Mouse (Mus musculus) liver, embryonic 15.5 days (tissue): ENCODE data around the gene Med12. TPM values are rescaled to one million over a fixed set of nuclear protein-coding genes. Genes with fewer than 3 reads are reported as not detected.

Experiments
- ATAC-seq: fragments of 200-750 bp; cut with Nextera tagmentation; 2 replicates; pipeline ENCODE4 v1.8.0; 2017; ENCODE audit warnings: moderate number of reproducible peaks, mild to moderate bottlenecking, moderate library complexity; ENCODE audit not compliant: insufficient read depth
- H3K27ac ChIP-seq: fragments of 300-500 bp; sonication (generic); replicated peaks from 2 replicates; pipeline ENCODE4 v1.5.1; 2015; ENCODE audit warnings: mild to moderate bottlenecking, inconsistent platforms
- H3K27me3 ChIP-seq: fragments of 300-500 bp; sonication (generic); 2 replicates; pipeline ENCODE4 v1.6.1; 2015; ENCODE audit warnings: mild to moderate bottlenecking, inconsistent platforms
- H3K36me3 ChIP-seq: fragments of 300-500 bp; sonication (generic); replicated peaks from 2 replicates; pipeline ENCODE4 v1.6.1; 2015; ENCODE audit warnings: moderate library complexity, mild to moderate bottlenecking, inconsistent platforms
- H3K4me1 ChIP-seq: fragments of 300-500 bp; sonication (generic); replicated peaks from 2 replicates; pipeline ENCODE4 v1.6.1; 2015; ENCODE audit warnings: inconsistent platforms
- H3K4me2 ChIP-seq: fragments of 300-500 bp; sonication (generic); 2 replicates; pipeline ENCODE4 v1.6.1; 2015; ENCODE audit warnings: moderate library complexity, mild to moderate bottlenecking, inconsistent platforms
- H3K4me3 ChIP-seq: fragments of 300-500 bp; sonication (generic); replicated peaks from 2 replicates; pipeline ENCODE4 v1.5.1; 2015; ENCODE audit warnings: mild to moderate bottlenecking, inconsistent platforms
- H3K9ac ChIP-seq: fragments of 300-500 bp; sonication (generic); 2 replicates; pipeline ENCODE4 v1.6.1; 2015; ENCODE audit warnings: moderate library complexity, mild to moderate bottlenecking, inconsistent platforms
- H3K9me3 ChIP-seq: fragments of 300-500 bp; sonication (generic); replicated peaks from 2 replicates; pipeline ENCODE4 v1.6.1; 2016; ENCODE audit warnings: inconsistent platforms
- WGBS: fragments of 180-500 bp; shearing (Covaris S2); methylation state at CpG from one replicate; pipeline ENCODE4 v1.1.7; 2015; ENCODE audit warnings: mixed read lengths; ENCODE audit not compliant: insufficient replicate concordance; 5-methylcytosine and 5-hydroxymethylcytosine counted together
- polyA plus RNA-seq: library from polyadenylated mRNA; unstranded; fragments of >200 nt; fragmentation: Nextera tagmentation; extraction: Ambion mirVana; gene quantifications from 2 replicates; pipeline ENCODE4 v1.2.1, GENCODE M21; 2015

Gene Med12
- 21.4 and 23.1 TPM in 2 replicates for polyA plus RNA-seq

DNA sequence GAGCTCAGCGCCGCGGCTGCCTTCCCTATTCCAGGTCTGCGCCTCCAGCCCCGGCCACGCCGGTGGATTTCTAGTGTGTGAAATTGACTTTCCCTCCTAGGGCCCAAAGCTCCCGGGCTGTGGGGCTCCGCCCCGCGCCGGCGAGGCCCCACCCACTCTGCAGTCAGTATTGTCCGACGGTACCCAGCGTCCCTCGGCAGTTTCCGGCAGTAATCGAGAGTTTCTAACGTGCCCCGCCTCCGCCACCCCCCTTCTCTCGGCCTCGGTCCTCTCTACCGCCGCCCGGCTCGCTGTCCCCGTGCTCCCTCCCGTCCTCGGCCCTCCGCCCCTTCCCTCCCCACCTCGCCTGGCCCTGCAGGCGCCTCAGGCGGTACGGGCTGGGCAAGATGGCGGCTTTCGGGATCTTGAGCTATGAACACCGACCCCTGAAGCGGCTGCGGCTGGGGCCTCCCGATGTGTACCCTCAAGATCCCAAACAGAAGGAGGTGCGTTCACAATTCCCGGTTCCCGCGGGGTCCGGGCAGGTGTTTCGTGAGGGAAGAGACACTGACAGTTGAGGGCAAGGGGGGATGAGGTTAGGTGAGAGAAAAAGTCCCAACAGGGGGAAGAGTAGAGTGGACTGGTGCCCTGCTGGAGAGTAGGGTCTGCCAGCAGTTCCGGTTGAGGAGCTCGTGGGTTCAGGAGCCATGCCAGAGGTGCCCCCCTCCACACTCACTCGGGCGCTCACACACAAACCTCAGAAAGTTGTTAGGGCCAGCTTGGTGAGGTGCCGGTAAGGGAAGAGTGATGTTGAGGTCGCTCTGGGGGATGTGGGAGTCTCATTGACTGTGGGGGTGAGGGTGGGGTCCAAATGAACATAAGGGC lies at the start of gene Med12:
TSS of gene Med12 (plus strand) at position 156 of the 864 bp plus-strand sequence.
- H3K27ac ChIP-seq = peak within 1 kb of the TSS; percentile 86
- H3K36me3 ChIP-seq = peaks cover 34% of the 10 kb centered on the region
- H3K4me2 ChIP-seq = peak within 1 kb of the TSS; percentile 67
- H3K27me3 ChIP-seq = peaks cover 4% of the 10 kb centered on the region; the same call in 1 of the 2 replicates
- H3K4me3 ChIP-seq = peak within 1 kb of the TSS; percentile 70
- no peaks in the 10 kb centered on the region for H3K9me3 ChIP-seq
- peaks cover 16% of the 10 kb centered on the region for H3K4me1 ChIP-seq
- H3K9ac ChIP-seq = peak within 1 kb of the TSS; percentile 81
- peak; percentile 99 for ATAC-seq
- WGBS = 13% methylated on average over 53 of the region's 54 CpGs

GRCm38 (mm10) chrX:101245011-101245410 lies 28.8 kb upstream of the Med12 start:
- Histone ChIP-seq H3K4me2 (no peak overlapping the region), H3K27me3 (peaks cover 31% of the 10 kb centered on the region), H3K36me3 (no peaks in the 10 kb centered on the region), H3K4me1 (no peaks in the 10 kb centered on the region), H3K27ac (no peak overlapping the region), H3K9ac (no peak overlapping the region), H3K9me3 (no peaks in the 10 kb centered on the region), H3K4me3 (no peak overlapping the region)
- no peak for ATAC-seq
- 17% methylated on average over 1 of the region's 1 CpGs for WGBS

GRCm38 (mm10) chrX:101253952-101254729 lies 19.7 kb upstream of the Med12 start, which contains the start of gene Foxo4:
Gene Foxo4 (plus strand): TSS chrX:101254528.
- peaks cover 16% of the 10 kb centered on the region for H3K4me1 ChIP-seq
- peaks cover 10% of the 10 kb centered on the region for H3K27me3 ChIP-seq
- H3K4me2 ChIP-seq = peak within 1 kb of the TSS; percentile 74
- H3K27ac ChIP-seq = peak within 1 kb of the TSS; percentile 73
- H3K4me3 ChIP-seq = peak within 1 kb of the TSS; percentile 70
- peak; percentile 92 for ATAC-seq
- peaks cover 19% of the 10 kb centered on the region for H3K36me3 ChIP-seq
- no peaks in the 10 kb centered on the region for H3K9me3 ChIP-seq
- peak within 1 kb of the TSS; percentile 75 for H3K9ac ChIP-seq
- WGBS = 16% methylated on average over 47 of the region's 47 CpGs

DNA sequence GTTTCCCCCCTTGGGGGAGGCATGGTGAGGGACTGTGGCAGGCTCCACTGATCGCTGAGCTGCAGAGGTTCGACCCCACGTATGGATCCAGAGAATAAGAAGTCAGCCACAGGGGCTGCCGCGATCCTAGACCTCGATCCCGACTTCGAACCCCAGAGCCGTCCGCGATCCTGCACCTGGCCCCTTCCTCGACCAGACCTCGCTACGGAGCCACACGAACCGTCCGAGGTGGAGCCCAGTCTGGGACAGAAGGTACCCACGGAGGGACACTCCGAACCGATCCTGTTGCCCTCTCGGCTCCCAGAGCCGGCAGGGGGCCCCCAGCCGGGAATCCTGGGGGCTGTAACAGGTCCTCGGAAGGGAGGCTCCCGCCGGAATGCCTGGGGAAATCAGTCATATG lies 19.1 kb upstream of the Med12 start:
- peaks cover 23% of the 10 kb centered on the region for H3K36me3 ChIP-seq
- peak overlapping the region; percentile 74 for H3K4me2 ChIP-seq
- WGBS = 9% methylated on average over 26 of the region's 26 CpGs
- peaks cover 16% of the 10 kb centered on the region for H3K4me1 ChIP-seq
- H3K27me3 ChIP-seq = peaks cover 6% of the 10 kb centered on the region; the same call in 1 of the 2 replicates
- H3K4me3 ChIP-seq = peak overlapping the region; percentile 70
- H3K9me3 ChIP-seq = no peaks in the 10 kb centered on the region
- H3K27ac ChIP-seq = peak overlapping the region; percentile 73
- peak overlapping the region; percentile 75 for H3K9ac ChIP-seq
- ATAC-seq = peak; percentile 33

DNA sequence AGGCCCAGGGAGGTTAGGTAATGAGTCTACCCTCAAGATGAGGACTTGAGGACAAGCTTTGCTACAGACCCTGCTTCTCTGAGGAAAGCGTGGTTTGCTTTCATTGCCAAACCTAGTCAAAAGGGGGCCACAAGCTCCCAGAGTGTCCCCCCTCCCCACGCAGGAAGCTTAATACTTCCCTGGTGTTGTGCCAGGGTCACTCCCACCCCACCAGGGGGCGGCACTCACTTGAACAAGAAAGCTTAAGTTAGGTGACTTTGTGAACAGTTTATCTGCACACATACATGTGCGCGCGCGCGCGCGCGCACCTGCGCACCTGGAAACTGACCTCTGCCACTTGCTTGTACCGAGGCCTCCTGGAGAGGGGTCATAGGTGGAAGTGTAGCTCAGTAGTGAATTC lies 17.2 kb upstream of the Med12 start:
- no peak overlapping the region for H3K27ac ChIP-seq
- H3K4me1 ChIP-seq = peaks cover 27% of the 10 kb centered on the region
- no peak for ATAC-seq

DNA sequence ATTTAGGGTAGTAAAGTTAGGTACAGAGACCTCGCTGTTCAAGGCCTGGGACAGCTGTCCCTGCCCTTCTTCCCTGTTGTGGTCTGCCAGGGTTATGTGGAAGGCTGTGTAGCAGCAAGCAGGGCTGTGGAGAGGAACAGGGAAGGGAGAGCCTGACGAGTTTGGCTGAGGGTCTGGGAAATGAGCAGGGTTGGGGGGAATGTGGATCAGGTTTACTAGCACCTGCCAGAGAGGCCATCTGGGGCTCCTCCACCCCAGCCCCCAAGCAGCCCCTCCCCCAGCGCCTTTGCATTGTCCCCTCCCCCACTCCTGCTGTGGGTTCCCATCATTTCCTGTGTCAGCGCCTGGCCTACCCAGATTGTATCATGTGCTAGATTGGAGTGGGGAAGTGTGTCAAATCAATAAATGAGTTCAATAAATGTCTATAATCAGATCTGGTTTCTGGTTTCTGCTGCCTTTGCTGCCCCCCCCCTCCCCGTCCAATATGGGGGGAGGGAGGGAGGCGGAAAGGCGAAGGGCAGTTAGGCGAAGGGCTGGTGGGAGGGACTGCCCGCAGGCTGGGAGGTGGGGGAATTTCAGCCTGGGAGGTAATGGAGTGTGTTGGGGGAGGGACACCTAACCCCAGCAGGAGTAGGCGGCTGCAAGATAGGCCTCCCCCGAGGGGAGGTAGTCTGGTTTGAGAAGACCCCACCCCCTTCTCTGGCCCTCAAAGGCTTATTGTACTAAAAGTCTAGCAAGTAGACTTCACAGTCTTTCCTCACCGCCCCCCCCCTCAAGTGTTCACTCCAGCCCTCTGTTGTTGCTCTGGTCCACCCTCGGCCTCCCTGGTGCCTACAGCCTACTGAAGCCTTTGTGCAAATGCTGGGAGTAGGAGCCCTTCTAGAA lies 13.1 kb upstream of the Med12 start:
- peaks cover 23% of the 10 kb centered on the region for H3K36me3 ChIP-seq
- no peak overlapping the region for H3K4me2 ChIP-seq
- no peak overlapping the region for H3K9ac ChIP-seq
- H3K27ac ChIP-seq = 0 out of 2 replicates have a peak overlapping the region, but pooled peaks have one; percentile 6
- peaks cover 5% of the 10 kb centered on the region; the same call in 1 of the 2 replicates for H3K27me3 ChIP-seq
- 24% methylated on average over 12 of the region's 13 CpGs for WGBS
- 0 out of 2 replicates have a peak, but pooled peaks have one; percentile 8 for ATAC-seq
- no peaks in the 10 kb centered on the region for H3K9me3 ChIP-seq
- H3K4me3 ChIP-seq = no peak overlapping the region
- H3K4me1 ChIP-seq = peaks cover 19% of the 10 kb centered on the region

More for the DNA sequence above, 17.2 kb upstream of the Med12 start:
- Histone ChIP-seq H3K4me3 (no peak overlapping the region), H3K9me3 (no peaks in the 10 kb centered on the region), H3K27me3 (peaks cover 5% of the 10 kb centered on the region; the same call in 1 of the 2 replicates), H3K4me2 (peak overlapping the region; percentile 74; the same call in 1 of the 2 replicates), H3K9ac (no peak overlapping the region), H3K36me3 (peaks cover 23% of the 10 kb centered on the region)
- WGBS = 82% methylated on average over 13 of the region's 13 CpGs

DNA sequence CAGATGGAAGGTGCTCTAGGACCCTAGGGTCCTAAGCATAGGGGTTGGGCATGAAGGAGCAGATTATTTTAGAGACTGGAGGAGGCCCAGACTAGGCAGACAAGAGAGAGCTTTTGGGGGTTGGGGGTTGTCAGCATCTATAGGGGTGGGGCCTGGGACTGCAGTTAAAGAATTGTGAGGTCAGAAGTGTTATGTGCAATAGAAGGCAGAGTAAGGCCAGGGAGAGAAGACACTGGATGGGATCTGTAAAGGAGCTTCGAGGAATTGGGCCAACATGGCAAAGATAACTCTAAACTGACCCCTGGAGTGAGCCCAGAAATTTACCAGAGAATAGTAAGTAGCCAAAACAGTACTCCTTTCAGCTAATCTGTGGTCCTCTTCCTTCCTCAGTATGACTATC lies 9.9 kb upstream of the Med12 start, which contains the start of gene Gm614:
TSS of gene Gm614 (minus strand) at position 101 of the 400 bp plus-strand sequence.
- WGBS = 47% methylated on average over 1 of the region's 1 CpGs
- H3K9me3 ChIP-seq = no peaks in the 10 kb centered on the region

DNA sequence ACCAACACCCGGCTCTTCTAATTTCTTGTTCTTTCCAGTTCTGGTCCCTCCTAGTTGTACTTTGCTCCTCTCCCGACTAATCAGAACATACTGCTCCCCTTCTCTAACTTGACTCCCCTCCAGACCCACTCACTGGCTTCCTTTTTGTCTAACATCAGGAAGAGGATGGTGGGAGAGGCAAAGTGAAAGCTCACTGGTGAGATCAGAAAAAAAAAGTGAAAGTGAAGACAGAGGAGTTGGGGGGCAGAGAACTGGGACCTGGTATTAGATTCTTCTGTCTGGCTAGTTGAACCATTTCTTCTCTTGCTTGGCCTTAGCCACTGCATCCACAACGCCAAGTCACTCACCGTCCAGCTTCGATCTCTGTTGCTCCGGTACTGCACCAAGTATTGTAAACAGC lies 7.2 kb upstream of the Med12 start:
- H3K9ac ChIP-seq = no peak overlapping the region
- H3K36me3 ChIP-seq = no peaks in the 10 kb centered on the region
- H3K27me3 ChIP-seq = 0 out of 2 replicates have a peak, but pooled peaks cover 14% of the 10 kb centered on the region
- ATAC-seq = no peak
- WGBS = 72% methylated on average over 6 of the region's 6 CpGs
- no peak overlapping the region for H3K27ac ChIP-seq
- no peaks in the 10 kb centered on the region for H3K9me3 ChIP-seq
- no peak overlapping the region for H3K4me2 ChIP-seq
- H3K4me3 ChIP-seq = no peak overlapping the region
- H3K4me1 ChIP-seq = no peaks in the 10 kb centered on the region

More for the DNA sequence above, 9.9 kb upstream of the Med12 start, which contains the start of gene Gm614:
- H3K36me3 ChIP-seq = peaks cover 7% of the 10 kb centered on the region; the same call in 1 of the 2 replicates
- H3K9ac ChIP-seq = no peak within 1 kb of the TSS
- H3K27ac ChIP-seq = no peak within 1 kb of the TSS
- H3K4me1 ChIP-seq = peaks cover 11% of the 10 kb centered on the region; the same call in 1 of the 2 replicates
- no peak within 1 kb of the TSS for H3K4me3 ChIP-seq
- H3K4me2 ChIP-seq = no peak within 1 kb of the TSS
- ATAC-seq = no peak
- 0 out of 2 replicates have a peak, but pooled peaks cover 13% of the 10 kb centered on the region for H3K27me3 ChIP-seq

DNA sequence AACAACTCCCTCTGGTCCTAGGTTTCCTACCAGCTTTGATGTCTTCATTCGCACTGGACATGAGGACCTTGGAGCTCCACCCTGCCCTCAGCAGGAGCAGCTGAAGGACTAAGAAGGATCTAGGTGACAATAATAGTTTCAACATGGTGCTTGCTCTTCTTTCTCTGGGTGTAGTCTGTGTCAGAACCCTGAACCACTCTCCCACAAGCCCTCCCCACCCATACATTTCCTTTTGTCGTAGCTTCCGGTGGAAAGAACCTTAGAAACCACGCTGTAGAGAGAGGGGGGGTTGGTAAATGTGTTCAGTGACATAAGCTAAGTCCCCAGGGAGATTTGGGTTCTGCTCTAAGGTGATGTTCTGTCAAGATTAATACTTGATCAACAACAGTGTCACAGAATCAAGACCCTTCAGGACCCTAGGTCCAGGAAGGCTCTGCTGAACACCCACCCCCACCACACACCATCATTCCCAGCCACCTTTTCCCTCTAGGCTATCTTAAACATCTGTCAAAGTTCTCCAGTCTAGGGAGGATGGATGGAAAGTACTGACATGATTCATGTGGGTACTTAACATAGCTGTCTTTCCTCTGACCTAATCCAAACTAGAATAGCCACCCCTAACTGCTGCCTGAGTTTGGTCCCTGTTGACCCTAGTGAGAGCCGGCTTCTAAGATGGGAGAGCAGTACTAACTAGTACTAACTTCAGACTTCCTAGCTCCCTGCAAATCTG lies 5.6 kb upstream of the Med12 start, which contains the start of gene Il2rg:
TSS of gene Il2rg (minus strand) at position 231 of the 730 bp plus-strand sequence.
- Histone ChIP-seq H3K4me2 (peak within 1 kb of the TSS; percentile 30), H3K4me1 (peaks cover 4% of the 10 kb centered on the region), H3K27me3 (peaks cover 18% of the 10 kb centered on the region; the same call in 1 of the 2 replicates), H3K27ac (no peak within 1 kb of the TSS), H3K9ac (no peak within 1 kb of the TSS), H3K36me3 (no peaks in the 10 kb centered on the region), H3K9me3 (no peaks in the 10 kb centered on the region), H3K4me3 (no peak within 1 kb of the TSS)
- ATAC-seq = no peak
- WGBS = 41% methylated on average over 5 of the region's 5 CpGs
